Mouse (Mus musculus) bone marrow macrophage, adult 2 months (primary cell): ENCODE data around the gene Ano5.

ENCODE experiments used
- CTCF ChIP-seq: IDR thresholded peaks from 2 replicates; pipeline ENCODE4 v1.5.1; 2012; ENCODE audit warnings: low read depth, mild to moderate bottlenecking, low read length, moderate library complexity
- POLR2A ChIP-seq: IDR thresholded peaks from 2 replicates; pipeline ENCODE4 v1.6.1; 2012; ENCODE audit warnings: mild to moderate bottlenecking, low read depth, low read length, borderline replicate concordance

DNA sequence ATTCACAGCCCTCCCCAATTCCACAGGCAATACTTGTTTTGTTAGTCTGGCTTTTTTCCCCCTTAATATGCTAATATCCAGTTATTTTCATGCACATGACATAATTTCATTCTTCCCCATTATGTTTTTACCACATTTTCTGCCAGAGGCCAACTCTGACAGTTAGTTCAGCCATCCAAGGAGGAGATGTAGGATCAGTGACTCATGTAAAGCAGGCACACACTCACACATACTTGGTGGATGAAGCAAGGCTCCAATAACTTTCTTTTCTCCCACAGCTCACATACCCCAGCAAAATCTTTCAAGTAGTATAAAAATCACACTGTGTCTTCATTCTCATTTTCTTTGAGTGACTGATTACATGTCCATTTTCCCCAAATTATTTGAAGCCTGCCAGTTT, 28.5 kb downstream of the Ano5 start:
- TF ChIP-seq CTCF (no peak), POLR2A (no peak)
